Mouse (Mus musculus): ENCODE results near the gene Rdh16. TPM values are rescaled to one million over a fixed set of nuclear protein-coding genes. Genes with fewer than 3 reads are reported as not detected.
"Not testable (repeated sequence)": the region's sequence is repeated elsewhere in the genome, so short reads cannot be mapped to it uniquely, and the experiment has no call there.

The Rdh16 gene
- polyA plus RNA-seq (2015; fragmentation: Nextera tagmentation; extraction: Ambion mirVana) = 0.36 and 0.45 TPM in 2 replicates

GRCm38 (mm10) chr10:127800891-127801290, at the start of gene Rdh16:
Gene Rdh16 (plus strand): TSS chr10:127801152.
- Histone ChIP-seq H3K4me2 (no peak within 1 kb of the TSS), H3K4me1 (no peaks in the 10 kb centered on the region), H3K27me3 (no peaks in the 10 kb centered on the region), H3K9ac (no peak within 1 kb of the TSS), H3K27ac (no peak within 1 kb of the TSS), H3K36me3 (no peaks in the 10 kb centered on the region), H3K4me3 (replicated peaks) (no peak within 1 kb of the TSS), H3K9me3 (replicated peaks) (no peaks in the 10 kb centered on the region)
- WGBS = 71% methylated on average over 6 of the region's 6 CpGs
- ATAC-seq (replicated peaks; ENCODE audit: low FRiP score) = no peak

- no peak within 1 kb of the TSS for H3K9ac ChIP-seq
- peak within 1 kb of the TSS; percentile 31 for H3K4me3 ChIP-seq (replicated peaks)
- 32% methylated on average over 8 of the region's 8 CpGs for WGBS
- H3K9me3 ChIP-seq (replicated peaks) = no peaks in the 10 kb centered on the region
- no peaks in the 10 kb centered on the region for H3K27me3 ChIP-seq
- 0 out of 2 replicates have a peak within 1 kb of the TSS, but pooled peaks have one; percentile 45 for H3K27ac ChIP-seq
- 0 out of 2 replicates have a peak, but pooled peaks have one; percentile 38 for ATAC-seq (replicated peaks; ENCODE audit: low FRiP score)
- peaks cover 16% of the 10 kb centered on the region for H3K36me3 ChIP-seq
- peaks cover 58% of the 10 kb centered on the region for H3K4me1 ChIP-seq
- H3K4me2 ChIP-seq = peak within 1 kb of the TSS; percentile 47
These were observed 49.4 kb upstream of the Rdh16 start, which contains the start of gene Gpr182 for GRCm38 (mm10) chr10:127751548-127751947. Gene Gpr182 (minus strand): TSS chr10:127751732.

GRCm38 (mm10) chr10:127754566-127755166, 46.3 kb upstream of the Rdh16 start:
- Histone ChIP-seq H3K4me3 (replicated peaks) (no peak overlapping the region), H3K4me2 (no peak overlapping the region), H3K4me1 (peaks cover 34% of the 10 kb centered on the region), H3K27me3 (no peaks in the 10 kb centered on the region), H3K9ac (no peak overlapping the region), H3K27ac (peak overlapping the region; percentile 43; the same call in 1 of the 2 replicates), H3K9me3 (replicated peaks) (no peaks in the 10 kb centered on the region), H3K36me3 (no peaks in the 10 kb centered on the region)
- WGBS = 57% methylated on average over 6 of the region's 6 CpGs
- ATAC-seq (replicated peaks; ENCODE audit: low FRiP score) = no peak

- Histone ChIP-seq H3K9me3 (replicated peaks) (no peaks in the 10 kb centered on the region), H3K27me3 (no peaks in the 10 kb centered on the region), H3K9ac (no peak overlapping the region), H3K27ac (no peak overlapping the region; the same call in 1 of the 2 replicates), H3K36me3 (no peaks in the 10 kb centered on the region), H3K4me3 (replicated peaks) (no peak overlapping the region), H3K4me1 (peaks cover 28% of the 10 kb centered on the region), H3K4me2 (no peak overlapping the region)
- no peak for ATAC-seq (replicated peaks; ENCODE audit: low FRiP score)
- 79% methylated on average over 3 of the region's 3 CpGs for WGBS
These were observed 45.7 kb upstream of the Rdh16 start for GRCm38 (mm10) chr10:127755246-127755645.

- no peaks in the 10 kb centered on the region for H3K9me3 ChIP-seq (replicated peaks)
- H3K9ac ChIP-seq = 0 out of 2 replicates have a peak overlapping the region, but pooled peaks have one; percentile 17
- no peaks in the 10 kb centered on the region for H3K27me3 ChIP-seq
- peak overlapping the region; percentile 48 for H3K4me2 ChIP-seq
- 0 out of 2 replicates have a peak overlapping the region, but pooled peaks have one; percentile 5 for H3K4me3 ChIP-seq (replicated peaks)
- no peak for ATAC-seq (replicated peaks; ENCODE audit: low FRiP score)
- peak overlapping the region; percentile 54; the same call in 1 of the 2 replicates for H3K27ac ChIP-seq
- H3K36me3 ChIP-seq = no peaks in the 10 kb centered on the region
- 46% methylated on average over 18 of the region's 18 CpGs for WGBS
- peaks cover 24% of the 10 kb centered on the region for H3K4me1 ChIP-seq
These were observed 45.0 kb upstream of the Rdh16 start for GRCm38 (mm10) chr10:127755770-127756468.

- Histone ChIP-seq H3K27me3 (no peaks in the 10 kb centered on the region), H3K9me3 (replicated peaks) (no peaks in the 10 kb centered on the region), H3K36me3 (no peaks in the 10 kb centered on the region), H3K27ac (0 out of 2 replicates have a peak within 1 kb of the TSS, but pooled peaks have one; percentile 2), H3K9ac (no peak within 1 kb of the TSS), H3K4me2 (no peak within 1 kb of the TSS), H3K4me3 (replicated peaks) (no peak within 1 kb of the TSS), H3K4me1 (peaks cover 20% of the 10 kb centered on the region)
- 59% methylated on average over 9 of the region's 9 CpGs for WGBS
- no peak for ATAC-seq (replicated peaks; ENCODE audit: low FRiP score)
These were observed 41.5 kb upstream of the Rdh16 start, which contains the start of the genes Rdh1 and Rdh16f1 for GRCm38 (mm10) chr10:127759181-127760110. Gene Rdh1 (plus strand): TSS chr10:127759721. Gene Rdh16f1 (plus strand): TSS chr10:127759787.

GRCm38 (mm10) chr10:127762926-127763325, 38.0 kb upstream of the Rdh16 start:
- peak overlapping the region; percentile 52; the same call in 1 of the 2 replicates for H3K27ac ChIP-seq
- WGBS = 85% methylated on average over 10 of the region's 10 CpGs
- H3K27me3 ChIP-seq; H3K4me3 ChIP-seq (replicated peaks); H3K4me2 ChIP-seq; H3K9me3 ChIP-seq (replicated peaks); H3K36me3 ChIP-seq; ATAC-seq (replicated peaks; ENCODE audit: low FRiP score); H3K9ac ChIP-seq: not testable (repeated sequence)
- H3K4me1 ChIP-seq = peaks cover 12% of the 10 kb centered on the region

GRCm38 (mm10) chr10:127763914-127764680, 36.9 kb upstream of the Rdh16 start:
- Histone ChIP-seq H3K9ac (no peak overlapping the region), H3K4me1 (peaks cover 9% of the 10 kb centered on the region), H3K4me3 (replicated peaks) (no peak overlapping the region), H3K4me2 (peak overlapping the region; percentile 25; the same call in 1 of the 2 replicates), H3K27ac (peak overlapping the region; percentile 82), H3K27me3 (no peaks in the 10 kb centered on the region), H3K9me3 (replicated peaks) (no peaks in the 10 kb centered on the region), H3K36me3 (no peaks in the 10 kb centered on the region)
- peak; percentile 89 for ATAC-seq (replicated peaks; ENCODE audit: low FRiP score)
- 63% methylated on average over 12 of the region's 12 CpGs for WGBS

GRCm38 (mm10) chr10:127766564-127766963, 34.4 kb upstream of the Rdh16 start:
- Histone ChIP-seq H3K4me2 (no peak overlapping the region), H3K27me3 (no peaks in the 10 kb centered on the region), H3K27ac (no peak overlapping the region), H3K9ac (no peak overlapping the region), H3K36me3 (no peaks in the 10 kb centered on the region), H3K4me3 (replicated peaks) (no peak overlapping the region), H3K9me3 (replicated peaks) (no peaks in the 10 kb centered on the region), H3K4me1 (peaks cover 9% of the 10 kb centered on the region)
- WGBS = 63% methylated on average over 1 of the region's 1 CpGs
- no peak; the same call in 1 of the 2 replicates for ATAC-seq (replicated peaks; ENCODE audit: low FRiP score)

GRCm38 (mm10) chr10:127776011-127776410, 24.9 kb upstream of the Rdh16 start, which contains the start of gene Rdh9:
Gene Rdh9 (plus strand): TSS chr10:127776386.
- Histone ChIP-seq H3K36me3 (no peaks in the 10 kb centered on the region), H3K27me3 (no peaks in the 10 kb centered on the region), H3K4me1 (no peaks in the 10 kb centered on the region), H3K4me2 (no peak within 1 kb of the TSS), H3K9ac (no peak within 1 kb of the TSS), H3K27ac (no peak within 1 kb of the TSS), H3K9me3 (replicated peaks) (no peaks in the 10 kb centered on the region), H3K4me3 (replicated peaks) (no peak within 1 kb of the TSS)
- no peak for ATAC-seq (replicated peaks; ENCODE audit: low FRiP score)
- WGBS = 67% methylated on average over 2 of the region's 2 CpGs

GRCm38 (mm10) chr10:127782321-127782720, 18.6 kb upstream of the Rdh16 start:
- 96% methylated on average over 17 of the region's 17 CpGs for WGBS
- not testable (repeated sequence) for H3K27ac ChIP-seq; ATAC-seq (replicated peaks; ENCODE audit: low FRiP score); H3K9me3 ChIP-seq (replicated peaks); H3K27me3 ChIP-seq; H3K4me3 ChIP-seq (replicated peaks); H3K36me3 ChIP-seq; H3K4me2 ChIP-seq; H3K9ac ChIP-seq; H3K4me1 ChIP-seq
